Mouse (Mus musculus) bone marrow macrophage, adult 2 months (primary cell): ENCODE data around the gene Rabif. TPM values are rescaled to one million over a fixed set of nuclear protein-coding genes. Genes with fewer than 3 reads are reported as not detected.
A peak's percentile ranks its signal among the peaks of the same experiment; 100 is the strongest.
"Not testable (repeated sequence)": the region's sequence is repeated elsewhere in the genome, so short reads cannot be mapped to it uniquely, and the experiment has no call there.

Experiments
- H3K27ac ChIP-seq: 2 replicates; pipeline ENCODE4 v1.5.1; 2012; ENCODE audit warnings: low read depth, low read length; ENCODE audit not compliant: insufficient read depth
- H3K4me1 ChIP-seq: 2 replicates; pipeline ENCODE4 v1.6.1; 2012; ENCODE audit warnings: low read length; ENCODE audit not compliant: control insufficient read depth, insufficient read depth
- H3K4me3 ChIP-seq: 2 replicates; pipeline ENCODE4 v1.5.1; 2012; ENCODE audit warnings: mild to moderate bottlenecking, low read length, moderate library complexity; ENCODE audit not compliant: insufficient read depth
- CTCF ChIP-seq: IDR thresholded peaks from 2 replicates; pipeline ENCODE4 v1.5.1; 2012; ENCODE audit warnings: low read depth, mild to moderate bottlenecking, low read length, moderate library complexity
- POLR2A ChIP-seq: IDR thresholded peaks from 2 replicates; pipeline ENCODE4 v1.6.1; 2012; ENCODE audit warnings: mild to moderate bottlenecking, low read depth, low read length, borderline replicate concordance
- polyA plus RNA-seq: library from polyadenylated mRNA; stranded (reverse); fragments of >200 nt; gene quantifications from 2 replicates; pipeline ENCODE4 v1.2.4, GENCODE M21; 2012; ENCODE audit not compliant: missing spikeins, insufficient read depth, insufficient read length

The Rabif gene
- polyA plus RNA-seq, result 13.5 and 15.1 TPM in 2 replicates

GRCm38 (mm10) chr1:134494428-134495215 is at the start of gene Rabif:
Gene Rabif, plus strand, starts transcription at chr1:134494648.
- Histone ChIP-seq H3K4me1 (peaks cover 3% of the 10 kb centered on the region; the same call in 1 of the 2 replicates), H3K4me3 (peak within 1 kb of the TSS; percentile 77)
- TF ChIP-seq CTCF, result no peak
- TF ChIP-seq POLR2A, result 0 out of 2 replicates have a peak, but pooled peaks have one; percentile 6

GRCm38 (mm10) chr1:134445418-134445817 is 49.0 kb upstream of the Rabif start:
- Histone ChIP-seq H3K4me1 (no peaks in the 10 kb centered on the region), H3K27ac (no peak overlapping the region), H3K4me3 (no peak overlapping the region)
- TF ChIP-seq POLR2A (no peak), CTCF (no peak)

More at GRCm38 (mm10) chr1:134494428-134495215, at the start of gene Rabif:
- peak within 1 kb of the TSS; percentile 74 for H3K27ac ChIP-seq

DNA sequence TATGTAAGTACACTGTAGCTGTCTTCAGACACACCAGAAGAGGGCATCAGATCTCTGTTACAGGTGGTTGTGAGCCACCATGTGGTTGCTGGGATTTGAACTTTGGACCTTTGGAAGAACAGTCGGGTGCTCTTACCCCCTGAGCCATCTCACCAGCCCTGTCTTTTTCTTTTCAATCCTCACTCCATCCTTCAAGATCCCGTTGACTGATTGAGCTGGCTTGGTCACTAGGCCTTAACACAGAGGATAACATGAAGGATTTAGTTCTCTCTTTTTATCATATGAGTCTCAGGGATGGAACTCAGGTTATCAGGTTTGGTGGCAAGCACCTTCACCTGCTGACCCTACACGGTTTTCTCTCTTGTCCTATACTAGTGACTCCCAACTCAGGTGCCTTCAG is 45.9 kb upstream of the Rabif start:
- H3K4me1 ChIP-seq, H3K27ac ChIP-seq: not testable (repeated sequence)

DNA sequence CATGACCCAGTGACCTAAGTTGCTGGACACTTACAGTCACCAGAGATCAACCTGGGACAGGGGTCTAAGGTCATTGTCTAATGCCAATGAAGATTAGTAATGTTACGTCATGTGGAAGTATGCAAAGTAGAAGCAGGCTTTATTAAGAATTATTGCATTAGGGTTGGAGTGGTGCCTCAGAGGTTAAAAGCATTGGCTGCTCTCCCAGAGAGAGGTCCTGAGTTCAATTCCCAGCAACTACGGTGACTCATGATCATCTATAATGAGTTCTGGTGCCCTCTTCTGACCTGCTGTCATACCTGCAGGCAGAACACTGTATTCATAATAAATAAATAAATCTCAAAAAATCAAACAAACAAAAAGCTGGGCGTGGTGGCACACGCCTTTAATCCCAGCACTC is 44.2 kb upstream of the Rabif start:
- H3K4me1 ChIP-seq, result peaks cover 4% of the 10 kb centered on the region; the same call in 1 of the 2 replicates
- no peak overlapping the region for H3K27ac ChIP-seq
- H3K4me3 ChIP-seq, result no peak overlapping the region
- no peak for TF ChIP-seq CTCF
- TF ChIP-seq POLR2A, result no peak

More for the DNA sequence above, 45.9 kb upstream of the Rabif start:
- H3K4me3 ChIP-seq, result not testable (repeated sequence)

DNA sequence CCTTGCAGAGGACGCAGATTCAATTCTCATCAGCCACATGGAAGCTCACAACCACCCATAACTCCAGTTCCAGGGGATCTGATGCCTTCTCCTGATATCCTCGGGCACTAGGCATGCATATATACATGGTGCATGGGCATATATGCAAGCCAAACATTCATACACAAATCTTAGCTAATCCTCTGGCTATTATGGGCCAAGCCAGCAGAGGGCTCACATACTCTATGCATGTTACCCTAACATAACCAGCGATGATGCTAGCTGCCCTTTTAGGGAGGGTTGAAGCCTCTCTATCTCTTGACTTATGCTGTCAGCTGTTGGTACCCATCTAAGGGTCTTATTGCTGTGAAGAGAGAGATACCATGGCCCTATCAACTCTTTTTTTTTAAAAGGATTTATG is 43.5 kb upstream of the Rabif start:
- Histone ChIP-seq H3K4me3 (no peak overlapping the region), H3K27ac (no peak overlapping the region), H3K4me1 (peaks cover 5% of the 10 kb centered on the region; the same call in 1 of the 2 replicates)
- no peak for TF ChIP-seq POLR2A
- TF ChIP-seq CTCF, result no peak

GRCm38 (mm10) chr1:134454904-134455824 is 39.3 kb upstream of the Rabif start, which contains the start of gene Klhl12:
Gene Klhl12, plus strand, starts transcription at chr1:134455531.
- TF ChIP-seq CTCF (no peak), POLR2A (no peak)
- H3K4me1 ChIP-seq, result peaks cover 18% of the 10 kb centered on the region
- no peak within 1 kb of the TSS for H3K27ac ChIP-seq
- peak within 1 kb of the TSS; percentile 77 for H3K4me3 ChIP-seq

- Histone ChIP-seq H3K4me1 (peaks cover 18% of the 10 kb centered on the region), H3K4me3 (peak overlapping the region; percentile 77; the same call in 1 of the 2 replicates), H3K27ac (no peak overlapping the region)
- TF ChIP-seq POLR2A, result no peak
- no peak for TF ChIP-seq CTCF
These were observed 38.4 kb upstream of the Rabif start for GRCm38 (mm10) chr1:134456060-134456459.

DNA sequence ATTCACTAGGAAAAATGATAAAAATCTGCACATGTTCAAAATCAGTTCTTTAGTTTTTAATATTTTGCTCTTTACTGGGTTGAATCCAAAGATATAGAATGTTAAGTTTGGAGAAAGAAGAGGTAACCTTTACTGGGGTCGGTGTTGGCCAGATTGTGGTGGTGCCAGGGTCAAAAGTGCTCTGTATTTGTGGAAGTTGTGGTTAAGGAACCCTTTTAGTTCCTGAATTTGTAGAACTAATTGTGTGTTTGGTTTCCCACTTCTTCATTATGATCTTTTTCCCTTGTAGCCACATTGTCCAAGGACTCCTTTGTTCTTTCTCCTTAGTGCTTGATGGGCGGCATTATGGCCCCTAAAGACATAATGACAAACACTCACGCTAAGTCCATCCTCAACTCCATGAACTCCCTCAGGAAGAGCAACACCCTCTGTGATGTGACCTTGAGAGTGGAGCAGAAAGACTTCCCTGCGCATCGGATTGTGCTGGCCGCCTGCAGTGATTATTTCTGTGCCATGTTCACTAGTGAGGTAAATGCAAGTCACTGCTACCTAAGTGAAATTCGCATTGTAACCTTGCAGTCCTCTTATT is 36.2 kb upstream of the Rabif start:
- no peak overlapping the region for H3K27ac ChIP-seq
- H3K4me3 ChIP-seq, result no peak overlapping the region
- TF ChIP-seq CTCF, result no peak
- TF ChIP-seq POLR2A, result no peak
- peaks cover 18% of the 10 kb centered on the region for H3K4me1 ChIP-seq
